Mouse (Mus musculus): ENCODE measurements around the gene Ube2u. TPM values are rescaled to one million over a fixed set of nuclear protein-coding genes. Genes with fewer than 3 reads are reported as not detected.

Gene Ube2u
- polyA plus RNA-seq, 1 experiment from 2014 or later: 0.47 TPM

- Histone ChIP-seq H3K27ac (replicated peaks) (0 out of 2 replicates have a peak overlapping the region, but pooled peaks have one; percentile 32), H3K9me3 (no peaks in the 10 kb centered on the region), H3K4me3 (peak overlapping the region; percentile 40), H3K4me2 (replicated peaks) (peak overlapping the region; percentile 82), H3K27me3 (no peaks in the 10 kb centered on the region), H3K36me3 (no peaks in the 10 kb centered on the region), H3K4me1 (peaks cover 7% of the 10 kb centered on the region), H3K9ac (replicated peaks) (peak overlapping the region; percentile 50)
- 2% methylated on average over 21 of the region's 21 CpGs for WGBS
- peak; percentile 96 for ATAC-seq (replicated peaks)
Measured at GRCm38 (mm10) chr4:100588236-100589206, 109.9 kb downstream of the Ube2u start.

- no peak for ATAC-seq (replicated peaks)
- Histone ChIP-seq H3K9me3 (no peaks in the 10 kb centered on the region), H3K36me3 (no peaks in the 10 kb centered on the region), H3K4me3 (no peak overlapping the region), H3K27ac (replicated peaks) (no peak overlapping the region), H3K4me2 (replicated peaks) (no peak overlapping the region), H3K4me1 (peaks cover 10% of the 10 kb centered on the region), H3K9ac (replicated peaks) (no peak overlapping the region), H3K27me3 (no peaks in the 10 kb centered on the region)
- 81% methylated on average over 4 of the region's 4 CpGs for WGBS
Measured at GRCm38 (mm10) chr4:100595771-100596170, 117.1 kb downstream of the Ube2u start.

GRCm38 (mm10) chr4:100596630-100597029, 118.0 kb downstream of the Ube2u start:
- H3K9me3 ChIP-seq: no peaks in the 10 kb centered on the region
- peak overlapping the region; percentile 62 for H3K27ac ChIP-seq (replicated peaks)
- WGBS: 28% methylated on average over 5 of the region's 5 CpGs
- peaks cover 10% of the 10 kb centered on the region for H3K4me1 ChIP-seq
- no peak overlapping the region for H3K9ac ChIP-seq (replicated peaks)
- no peaks in the 10 kb centered on the region for H3K27me3 ChIP-seq
- H3K4me3 ChIP-seq: no peak overlapping the region
- ATAC-seq (replicated peaks): peak; percentile 81
- no peak overlapping the region for H3K4me2 ChIP-seq (replicated peaks)
- no peaks in the 10 kb centered on the region for H3K36me3 ChIP-seq

- WGBS: 34% methylated on average over 4 of the region's 4 CpGs
- peak overlapping the region; percentile 62 for H3K27ac ChIP-seq (replicated peaks)
- no peaks in the 10 kb centered on the region for H3K27me3 ChIP-seq
- H3K4me3 ChIP-seq: no peak overlapping the region
- ATAC-seq (replicated peaks): peak; percentile 74
- H3K4me2 ChIP-seq (replicated peaks): no peak overlapping the region
- no peak overlapping the region for H3K9ac ChIP-seq (replicated peaks)
- peaks cover 10% of the 10 kb centered on the region for H3K4me1 ChIP-seq
- no peaks in the 10 kb centered on the region for H3K36me3 ChIP-seq
- no peaks in the 10 kb centered on the region for H3K9me3 ChIP-seq
Measured at GRCm38 (mm10) chr4:100597049-100597448, 118.4 kb downstream of the Ube2u start.

All from forebrain, embryonic 15.5 days (tissue).